Mouse (Mus musculus): ENCODE results near the gene Lgmn.

Lgmn gene

DNA sequence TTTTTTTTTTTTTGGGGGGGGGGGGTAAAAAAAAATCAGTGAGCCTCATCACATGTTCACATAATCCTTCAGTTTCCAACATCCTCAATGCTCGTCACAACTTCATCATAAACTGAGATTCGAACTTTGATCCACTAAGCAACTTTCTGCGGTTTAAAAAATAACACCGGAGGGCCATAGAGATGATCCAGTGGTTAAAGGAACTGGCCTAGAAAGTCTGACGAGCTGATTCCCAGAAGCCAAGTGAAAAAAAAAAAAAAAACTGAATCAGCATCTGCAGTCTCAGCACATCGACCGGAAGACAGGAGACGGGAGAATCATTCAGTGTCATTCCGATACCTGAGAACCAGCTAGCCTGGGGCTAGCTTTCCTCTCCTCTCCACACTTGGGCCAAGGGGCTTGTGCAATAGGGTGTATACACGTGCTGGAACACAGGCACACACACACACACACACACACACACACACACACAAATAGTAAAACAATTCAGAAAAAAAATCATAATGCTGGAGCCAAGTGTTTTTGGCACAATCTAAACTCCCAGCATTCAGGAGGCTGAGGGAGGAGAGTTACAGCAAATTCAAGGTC lies 2.6 kb downstream of the Lgmn start:
- intact Hi-C loops (cut with DNase I), result no loop called here

DNA sequence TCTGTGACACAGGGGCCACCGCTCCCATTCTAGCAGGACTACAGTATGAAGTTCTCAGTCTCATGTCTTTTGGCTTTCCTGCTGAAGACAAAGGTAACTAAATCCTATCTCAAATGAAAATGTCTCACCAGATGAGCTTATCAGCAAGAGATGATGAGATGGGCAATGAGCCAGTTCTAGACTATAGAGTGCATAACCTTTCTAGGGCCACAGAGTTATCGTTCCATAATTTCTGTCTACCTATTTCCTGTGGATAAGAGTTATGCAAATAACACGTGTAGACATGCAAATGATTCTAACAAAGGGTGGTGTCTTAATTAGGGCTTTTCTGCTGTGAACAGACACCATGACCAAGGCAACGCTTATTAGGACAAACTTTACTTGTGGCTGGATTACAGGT lies 5.5 kb downstream of the Lgmn start:
- intact Hi-C loops (cut with DNase I), result no loop called here

DNA sequence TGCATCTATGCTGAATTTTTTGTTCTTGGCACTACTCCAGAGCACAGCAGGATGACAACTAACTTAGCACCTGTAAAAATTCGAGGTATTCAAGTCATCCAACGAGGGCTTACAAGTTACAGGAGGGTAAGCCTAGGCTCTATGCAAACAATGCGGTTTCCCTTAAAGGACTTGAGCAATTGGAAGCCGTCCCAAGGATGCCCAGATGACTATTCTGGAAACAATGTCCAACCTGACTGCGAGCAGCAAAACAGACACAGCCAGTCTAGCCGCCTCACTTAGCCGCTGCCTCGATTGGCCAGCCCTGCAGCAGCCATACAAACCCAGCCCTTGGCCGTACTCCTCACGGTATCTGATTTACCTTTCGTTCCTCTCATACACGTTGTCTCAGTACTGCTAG lies 7.4 kb downstream of the Lgmn start:
- intact Hi-C loops (cut with DNase I), result no loop called here

DNA sequence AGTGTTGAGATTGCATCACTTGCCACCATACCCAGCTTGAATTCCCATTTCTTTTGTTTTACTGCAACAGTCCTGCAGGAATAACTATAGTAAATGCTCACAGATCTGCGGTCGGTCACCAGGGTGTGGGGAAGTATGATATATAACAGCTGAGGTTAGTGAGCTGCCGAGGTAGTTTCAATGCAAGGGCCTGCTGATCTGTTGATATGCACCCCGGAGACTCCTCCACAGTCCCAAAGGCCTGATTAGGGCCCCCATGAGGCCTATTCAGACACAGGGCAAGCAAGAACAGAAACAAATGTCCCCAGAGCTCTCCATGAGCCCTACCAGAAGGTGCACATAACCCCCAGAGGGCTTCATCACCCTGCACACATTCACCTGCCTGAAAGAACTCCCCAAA lies 9.4 kb downstream of the Lgmn start:
- intact Hi-C loops (cut with DNase I), result no loop called here

DNA sequence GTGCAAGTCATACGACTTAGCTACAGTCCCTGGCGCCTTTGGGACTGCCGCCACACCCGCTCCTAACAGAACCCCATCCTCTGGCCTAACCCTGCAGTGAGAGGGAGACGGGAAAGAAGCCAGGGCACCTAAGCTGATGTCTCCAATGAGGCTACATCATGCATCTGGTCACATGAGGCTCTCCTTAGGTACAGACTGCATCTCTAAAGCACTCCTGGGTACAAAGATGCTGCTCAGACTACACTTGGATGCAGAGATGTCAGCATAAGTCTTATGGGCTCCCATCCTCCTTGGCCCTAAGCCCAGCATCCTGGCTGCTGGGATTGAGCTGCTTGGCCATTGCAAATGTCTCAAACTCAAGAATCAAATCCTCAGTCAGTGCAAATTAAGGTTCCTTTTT lies 10.0 kb downstream of the Lgmn start:
- intact Hi-C loops (cut with DNase I), result no loop called here

DNA sequence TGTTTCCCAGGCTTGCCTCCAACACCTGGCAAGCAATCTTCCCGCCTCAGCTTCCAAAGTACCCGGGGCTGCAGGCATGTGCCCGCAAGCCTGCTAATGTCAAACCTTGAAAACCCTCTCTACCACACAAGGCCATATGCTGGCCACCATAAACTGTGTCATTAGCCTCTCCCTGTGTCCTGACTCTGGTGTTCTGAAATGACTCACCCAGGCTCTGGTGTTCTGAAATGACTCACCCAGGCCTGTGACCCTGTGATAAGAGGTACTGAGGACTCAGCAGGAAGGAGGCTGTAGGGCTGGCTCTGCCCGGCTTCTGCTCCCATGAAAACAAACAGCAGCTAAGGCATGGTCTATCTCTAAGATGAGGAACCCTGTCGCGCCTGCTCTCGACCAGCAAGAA lies 13.3 kb downstream of the Lgmn start:
- intact Hi-C loops (cut with DNase I), result no loop called here

DNA sequence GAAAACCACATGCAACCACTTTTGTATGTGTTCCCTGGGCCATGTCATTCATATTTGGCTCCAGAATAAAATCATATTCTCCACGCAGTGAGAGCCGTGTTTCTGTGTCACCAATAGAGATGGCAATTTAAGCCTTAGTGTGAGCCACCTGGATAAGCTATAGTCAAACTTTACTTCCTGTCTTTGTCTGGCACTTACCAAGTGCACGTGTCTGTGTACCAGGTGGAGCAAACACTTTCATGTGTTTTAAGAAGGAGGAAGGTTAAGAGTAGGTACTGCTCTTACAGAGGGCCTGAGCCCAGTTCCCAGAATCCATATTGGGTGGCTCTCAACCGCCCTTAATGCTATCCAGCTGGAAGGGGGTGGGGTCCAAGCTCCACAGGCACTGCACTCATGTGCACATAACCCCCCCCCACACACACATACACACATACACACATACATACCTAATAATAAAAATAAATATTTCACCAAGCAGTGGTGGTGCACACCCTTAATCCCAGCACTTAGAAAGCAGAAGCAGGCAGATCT lies 14.5 kb downstream of the Lgmn start:
- intact Hi-C loops (cut with DNase I), result no loop called here

DNA sequence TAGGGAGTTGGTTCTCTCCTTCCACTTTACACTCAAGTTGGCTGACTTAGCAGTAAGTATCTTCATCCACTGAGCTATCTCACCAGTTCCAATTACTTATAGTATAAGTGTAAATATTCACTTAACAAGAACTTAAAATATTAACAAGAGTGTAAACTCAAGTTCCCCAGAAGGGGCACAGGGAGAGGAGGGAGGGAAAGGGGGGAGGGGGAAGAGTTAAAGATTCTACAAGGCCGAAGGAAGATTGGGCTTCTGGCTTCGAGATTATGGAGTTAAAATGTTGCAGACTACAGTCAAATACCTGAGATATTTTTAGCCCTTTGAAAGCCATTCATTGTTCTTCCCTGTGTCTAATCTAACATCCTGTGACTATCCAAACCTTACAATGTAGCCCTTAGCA lies 15.2 kb downstream of the Lgmn start:
- intact Hi-C loops (cut with DNase I), result no loop called here

DNA sequence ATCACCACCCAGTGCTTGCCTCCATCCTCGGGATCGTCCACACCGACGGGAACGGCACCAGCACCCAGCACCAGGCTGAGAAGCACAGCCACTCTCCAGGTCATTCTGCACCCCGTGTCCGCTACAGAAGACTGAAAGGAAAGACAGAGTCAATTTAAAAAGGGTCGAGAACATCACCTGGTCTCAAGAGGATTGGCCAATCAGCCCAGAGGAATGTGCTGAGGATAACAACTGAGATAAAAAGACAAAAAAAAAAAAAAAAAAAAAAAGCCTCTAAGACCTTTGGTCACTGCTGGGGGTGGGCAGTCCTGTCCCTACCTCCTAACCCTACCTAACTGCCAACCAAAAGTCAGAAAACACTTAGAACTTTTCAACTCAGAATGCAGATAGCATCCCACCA lies 16.0 kb downstream of the Lgmn start:
- intact Hi-C loops (cut with DNase I), result no loop called here

DNA sequence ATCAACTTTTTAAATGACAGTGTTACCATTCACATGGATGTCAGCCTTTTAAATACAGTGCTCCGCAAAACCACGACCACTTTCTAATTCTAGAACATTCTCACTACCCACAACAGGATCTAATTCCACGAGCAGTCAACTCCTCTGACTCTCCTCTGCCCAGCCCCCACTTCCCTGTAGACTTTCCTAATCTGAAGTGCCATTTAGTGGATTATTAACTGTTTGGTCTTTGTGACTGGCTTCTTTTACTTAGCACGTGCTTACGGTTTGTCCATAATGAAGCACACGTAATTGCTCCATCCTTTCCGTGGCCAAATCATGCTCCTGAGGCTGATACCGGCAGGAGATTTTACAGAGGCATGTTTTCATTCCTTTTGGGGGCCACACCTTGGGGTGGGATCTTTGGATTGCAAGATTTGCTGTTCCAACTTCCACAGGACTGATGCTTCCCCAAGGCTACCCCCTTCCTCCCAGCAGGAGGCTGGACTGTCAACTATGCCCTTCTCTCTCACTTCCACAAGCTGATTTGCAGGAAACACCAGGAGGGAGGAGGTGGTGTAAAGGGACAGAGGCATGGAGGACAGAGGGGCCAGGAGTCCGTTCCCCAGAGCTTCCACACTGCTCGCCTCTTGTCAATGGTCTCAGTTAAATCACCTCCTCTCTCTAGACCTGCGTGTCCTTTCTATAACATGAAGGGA lies 16.8 kb downstream of the Lgmn start:
- intact Hi-C loops (cut with DNase I), result no loop called here

DNA sequence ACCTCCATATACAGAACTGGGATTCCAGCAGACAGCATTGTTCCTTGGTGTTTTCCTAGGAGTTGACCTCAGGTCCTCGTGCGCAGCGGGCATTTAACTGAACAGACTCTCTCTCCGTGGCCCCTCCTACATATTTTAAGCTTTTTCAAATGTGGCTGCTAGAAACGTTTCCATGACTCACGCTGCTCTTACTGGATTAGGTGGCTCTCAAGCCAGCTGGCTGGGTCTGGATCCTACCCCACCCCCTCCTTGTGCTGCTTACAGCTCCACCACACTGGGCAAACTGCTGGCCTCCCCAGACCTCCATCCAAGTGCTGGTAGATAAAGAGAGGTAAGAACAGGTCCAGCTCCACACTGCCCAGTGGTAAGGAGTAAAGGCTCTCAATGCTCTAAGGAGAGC lies 17.5 kb downstream of the Lgmn start:
- intact Hi-C loops (cut with DNase I), result no loop called here

DNA sequence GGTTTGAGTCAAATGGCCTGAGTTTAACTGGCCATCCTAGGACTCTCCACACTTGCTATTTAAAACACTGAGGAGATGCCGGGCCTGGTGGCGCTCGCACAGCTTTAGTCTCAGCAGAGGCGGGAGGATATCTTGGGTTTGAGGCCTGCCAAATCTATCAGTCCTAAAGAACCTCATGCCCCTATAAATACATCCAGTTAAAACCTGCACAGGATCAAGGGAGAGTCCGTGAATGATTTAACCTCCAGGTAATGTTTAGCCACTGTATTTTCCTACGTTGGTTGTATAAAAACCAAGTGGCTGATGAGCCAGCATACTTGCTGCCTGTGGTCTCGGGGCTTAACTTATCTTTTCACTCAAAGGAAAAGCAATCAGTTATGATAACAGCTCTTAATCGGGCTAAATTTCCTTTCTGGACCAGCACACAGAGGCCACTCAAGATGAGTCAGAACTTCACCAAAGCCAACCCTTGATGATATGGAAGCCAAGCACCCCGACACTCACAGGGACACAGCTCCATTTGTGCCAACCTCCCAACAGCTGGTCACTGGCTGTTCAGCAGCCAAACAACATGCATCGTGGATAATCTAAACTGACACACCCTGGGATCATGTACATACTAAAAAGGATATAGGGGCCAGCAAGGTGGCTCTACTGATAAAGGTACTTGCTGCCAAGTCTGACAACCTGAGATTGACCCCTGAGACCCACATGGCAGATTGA lies 19.3 kb downstream of the Lgmn start:
- intact Hi-C loops (cut with DNase I), result no loop called here

DNA sequence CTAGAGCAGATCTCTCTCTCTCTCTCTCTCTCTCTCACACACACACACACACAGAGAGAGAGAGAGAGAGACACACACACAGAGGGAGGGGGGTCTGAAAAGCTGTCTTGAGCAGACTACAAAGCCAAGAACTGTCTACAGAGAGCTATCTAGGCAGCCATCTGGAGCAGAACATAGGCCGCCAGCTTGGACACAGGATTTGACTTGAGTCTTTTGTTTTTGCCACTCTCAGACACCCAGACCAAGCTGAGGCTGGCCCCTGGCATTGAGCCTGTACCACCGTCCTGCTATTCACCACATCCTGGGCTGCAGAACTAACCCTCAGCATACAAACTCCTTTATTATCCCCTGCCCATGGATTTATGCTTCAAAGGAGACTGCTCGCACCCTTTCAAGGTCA lies 20.1 kb downstream of the Lgmn start:
- intact Hi-C loops (cut with DNase I), result no loop called here

DNA sequence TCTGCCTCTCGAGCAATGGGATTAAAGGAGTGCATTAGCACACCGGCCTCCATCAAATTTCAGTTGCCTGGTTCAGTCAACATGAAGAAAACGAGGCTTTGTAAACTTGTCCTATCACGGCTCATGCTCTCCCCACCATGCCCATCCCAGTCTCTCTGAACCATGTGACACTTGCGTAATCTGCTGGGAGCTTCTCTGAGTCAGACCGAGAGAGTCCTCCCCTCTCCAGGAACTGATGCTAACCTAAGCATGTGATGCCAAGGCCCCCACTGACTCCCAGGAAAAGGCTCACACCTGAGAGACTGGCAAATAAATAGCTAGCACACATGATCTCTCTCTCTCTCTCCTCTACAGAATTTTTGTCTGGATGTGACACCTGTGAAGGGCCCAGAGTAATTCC lies 21.9 kb downstream of the Lgmn start:
- intact Hi-C loops (cut with DNase I), result no loop called here

DNA sequence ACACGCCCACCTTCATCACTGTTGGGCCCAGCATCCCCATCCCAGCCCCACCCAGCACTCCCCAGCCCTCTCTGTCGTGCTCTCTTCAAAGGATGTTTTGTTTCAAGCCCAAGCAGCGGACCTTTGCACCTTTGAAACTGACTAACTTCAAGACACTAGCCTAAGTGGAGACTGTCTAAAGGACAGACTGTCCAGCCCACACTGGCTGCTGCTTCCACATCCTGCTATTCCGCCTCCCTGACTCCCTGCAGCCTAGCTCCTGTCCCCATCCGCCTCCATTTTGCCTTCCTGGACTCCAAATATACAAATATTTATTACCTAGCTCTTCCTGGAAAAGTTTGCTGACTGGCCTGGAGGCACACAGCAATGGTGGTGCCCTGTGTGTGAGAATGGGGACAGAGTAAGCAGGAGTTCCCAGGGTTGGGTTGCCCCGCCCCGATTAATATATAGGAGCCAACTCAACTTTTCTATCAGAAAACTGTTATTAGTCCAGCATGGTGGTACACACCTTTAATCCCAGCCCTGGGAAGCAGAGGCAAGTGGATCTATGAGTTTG lies 22.6 kb downstream of the Lgmn start:
- intact Hi-C loops (cut with DNase I), result no loop called here

DNA sequence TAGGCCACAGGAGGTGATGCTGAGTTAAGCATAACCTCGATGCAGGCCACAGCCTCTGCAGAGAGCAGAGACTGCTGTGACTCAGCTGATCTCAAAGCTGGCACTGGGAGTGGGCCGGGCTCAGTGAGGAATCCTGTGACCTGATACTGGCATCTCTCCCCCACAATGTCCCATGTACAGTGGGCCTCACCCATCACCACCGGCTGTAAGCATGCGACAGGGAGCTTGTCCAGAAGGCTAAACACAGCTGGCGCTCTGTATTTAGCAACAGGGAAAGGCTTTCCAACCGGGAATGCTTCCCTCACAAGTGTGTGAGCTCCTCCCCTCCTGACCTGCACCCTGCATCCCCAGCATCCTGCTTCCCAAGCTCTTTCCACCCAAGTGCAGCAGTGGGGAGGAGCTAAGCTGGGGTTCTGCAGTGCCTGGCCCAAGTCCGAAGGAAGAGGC lies 23.2 kb downstream of the Lgmn start:
- intact Hi-C loops (cut with DNase I), result no loop called here

DNA sequence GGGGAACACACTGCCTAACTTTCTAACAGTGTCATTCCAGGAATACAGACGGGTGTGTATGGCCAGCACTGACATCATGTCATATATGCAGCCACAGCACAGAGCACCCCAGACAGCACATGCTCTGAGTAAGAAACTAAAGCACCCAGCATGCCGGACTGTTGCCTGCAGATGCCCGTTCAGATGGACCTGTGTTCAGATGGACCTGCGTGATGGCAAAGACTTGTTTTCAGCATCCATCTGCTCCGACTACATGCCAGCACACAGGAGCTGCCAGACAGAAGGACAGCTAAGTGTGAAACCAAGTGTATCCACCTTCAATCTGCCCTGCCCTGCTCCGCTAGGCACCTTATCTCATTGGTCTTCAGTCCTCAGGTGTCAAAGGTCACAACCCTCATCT lies 24.9 kb downstream of the Lgmn start:
- intact Hi-C loops (cut with DNase I), result no loop called here

DNA sequence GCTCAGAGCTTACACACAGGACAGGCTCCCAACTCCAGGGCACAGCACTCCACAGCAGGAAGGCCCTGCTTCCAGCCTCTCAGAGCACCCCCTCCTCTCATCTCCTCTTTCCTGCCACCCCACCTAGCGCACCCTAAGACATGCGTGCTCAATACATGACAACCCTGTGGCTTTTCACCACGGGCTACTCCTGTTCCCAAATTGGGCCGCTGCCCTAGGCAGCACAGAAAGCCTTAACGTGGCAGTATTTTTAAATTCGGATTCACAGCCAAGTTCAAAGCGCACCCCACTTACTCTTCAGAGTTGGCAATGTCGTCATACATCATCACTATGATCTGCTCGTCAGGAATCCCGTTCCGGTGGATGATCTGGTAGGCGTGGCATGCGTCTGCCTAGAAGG lies 26.4 kb downstream of the Lgmn start:
- intact Hi-C loops (cut with DNase I), result no loop called here

DNA sequence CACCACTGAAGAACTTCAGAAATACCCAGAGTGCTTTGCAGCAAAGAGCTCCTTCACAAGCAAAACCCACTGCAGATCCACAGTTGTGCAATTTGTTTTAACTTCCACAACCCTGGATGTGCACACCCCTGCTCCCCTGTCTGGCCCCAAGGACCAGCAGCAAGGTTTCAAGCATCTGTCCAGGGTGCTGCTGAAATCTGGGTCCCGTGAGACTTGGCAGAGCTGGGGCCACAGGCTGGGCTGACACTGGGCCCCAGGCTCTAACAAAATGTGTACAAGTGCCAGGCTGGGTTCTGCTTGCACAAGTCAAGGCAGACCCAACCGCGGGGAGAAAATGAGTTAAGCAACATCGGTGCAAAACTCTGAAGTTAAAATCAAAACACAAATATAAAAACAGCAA lies 41.0 kb downstream of the Lgmn start:
- intact Hi-C loops (cut with DNase I), result no loop called here

DNA sequence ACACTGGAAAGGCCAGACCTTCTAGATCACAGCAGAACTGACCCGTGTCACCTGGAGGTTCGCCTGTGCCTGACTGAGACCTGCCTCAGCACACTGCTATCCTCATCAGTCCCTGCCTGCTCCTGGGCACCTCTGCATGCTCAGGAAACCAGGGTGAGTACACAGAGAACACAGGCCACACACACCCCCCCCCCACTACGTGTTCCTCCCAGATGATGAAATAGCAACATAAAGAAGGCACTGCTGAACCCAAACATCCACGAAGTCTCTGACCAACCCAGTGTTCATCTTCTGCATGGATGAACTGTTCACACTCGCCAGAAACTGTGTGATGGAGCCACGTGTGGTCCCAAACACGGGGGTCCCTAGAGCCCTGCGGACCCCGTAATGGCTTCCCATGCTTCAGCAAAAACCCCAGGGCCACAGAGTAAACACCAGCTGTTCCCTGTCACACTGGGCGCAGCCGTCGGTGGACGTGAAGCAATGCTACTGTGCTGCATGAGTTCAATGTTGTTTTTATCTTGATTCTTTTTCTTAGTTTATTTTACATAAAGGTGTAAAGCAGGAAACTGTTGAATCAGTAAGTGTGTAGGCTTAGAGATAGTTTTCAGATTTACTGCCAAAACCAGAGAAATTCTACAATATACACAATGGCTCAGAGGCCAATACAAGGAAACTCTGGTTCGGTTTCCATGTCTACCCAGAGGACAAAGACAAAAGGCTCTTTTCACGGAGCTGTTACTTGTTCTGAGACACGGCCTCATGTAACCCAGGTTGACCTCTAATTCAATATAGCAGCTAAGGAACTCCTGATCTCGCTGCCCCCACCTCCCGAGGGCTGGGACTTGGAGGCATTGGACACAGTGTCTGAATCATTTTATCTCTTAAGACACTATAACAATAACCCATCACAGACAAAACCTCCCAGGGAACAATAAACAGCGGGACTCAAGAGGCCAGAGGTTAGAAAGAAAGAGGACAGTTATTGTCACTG lies 43.3 kb downstream of the Lgmn start:
- intact Hi-C loops (cut with DNase I), result no loop called here

DNA sequence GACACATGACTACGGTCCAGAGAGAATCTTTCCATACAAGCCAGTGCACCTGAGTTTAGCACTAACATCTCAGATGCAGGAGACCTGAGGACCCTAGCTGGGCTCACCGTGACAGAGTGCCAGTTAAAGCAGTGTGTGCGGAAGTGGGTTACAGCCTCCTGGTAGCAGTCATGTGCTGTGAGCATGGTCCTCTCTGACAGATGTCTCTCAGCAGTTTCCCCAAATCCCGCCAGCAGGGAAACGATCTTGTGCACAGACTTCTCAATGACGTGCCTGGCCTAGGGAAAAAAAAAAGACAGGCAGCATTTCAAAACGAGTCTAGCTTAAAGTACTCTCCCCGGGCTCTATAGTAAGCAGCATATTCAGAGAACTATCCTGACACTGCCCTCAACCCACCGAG lies 44.1 kb downstream of the Lgmn start:
- intact Hi-C loops (cut with DNase I), result no loop called here
